7 mouse cellular contexts compared by ENCODE assay signal in genomic region chr17:49182485-49182884, GRCm38 (mm10).
A peak's percentile ranks its signal among the peaks of the same experiment; 100 is the strongest.
DNase-seq lines count a peak whose midpoint lies in the region; ATAC-seq and TF ChIP-seq lines count a peak whose summit lies in the region.

No protein-coding gene starts in this region.

- H3K27ac ChIP-seq in layer of hippocampus, adult 2 months: no peak overlapping the region
- no peak overlapping the region for H3K27ac ChIP-seq in bone marrow macrophage, adult 2 months (ENCODE audit: insufficient read depth, low read depth, low read length)
- no peak overlapping the region for H3K27ac ChIP-seq in liver, postnatal 0 days (ENCODE audit: low read depth)

- H3K36me3 ChIP-seq in liver, postnatal 0 days (replicated peaks; ENCODE audit: insufficient read depth, low read length): no peaks in the 10 kb centered on the region

- no peaks in the 10 kb centered on the region for H3K4me1 ChIP-seq in bone marrow macrophage, adult 2 months (ENCODE audit: control insufficient read depth, insufficient read depth, low read length)
- no peaks in the 10 kb centered on the region for H3K4me1 ChIP-seq in liver, postnatal 0 days (ENCODE audit: insufficient read depth)

- no peaks in the 10 kb centered on the region for H3K9me3 ChIP-seq in liver, postnatal 0 days (ENCODE audit: low read length)

- no peak overlapping the region for H3K4me3 ChIP-seq in layer of hippocampus, adult 2 months
- no peak overlapping the region for H3K4me3 ChIP-seq in bone marrow macrophage, adult 2 months (ENCODE audit: insufficient read depth, low read length)
- H3K4me3 ChIP-seq in liver, postnatal 0 days (ENCODE audit: low read depth, low read length): no peak overlapping the region

- WGBS in liver, postnatal 0 days (ENCODE audit: insufficient replicate concordance): 5% methylated on average over 4 of the region's 4 CpGs

- TF ChIP-seq EP300 in liver, postnatal 0 days (IDR thresholded peaks at IDR 0.05; ENCODE audit: low read depth): no peak

- peak; percentile 42 to 66; a peak in 3 of 4 replicates for ATAC-seq in hematopoietic stem cell, adult 5-6 weeks (replicated peaks in 1 of 2; ENCODE audit: insufficient read depth in 1 of 2, low FRiP score in 2 of 2, low TSS enrichment in 1 of 2, low read depth in 1 of 2, poor library complexity in 2 of 2, severe bottlenecking in 2 of 2)
- peak; percentile 45 for ATAC-seq in liver, postnatal 0 days

- no peaks in the 10 kb centered on the region for H3K27me3 ChIP-seq in liver, postnatal 0 days (ENCODE audit: insufficient read depth, low read length)

- no peak overlapping the region for H3K9ac ChIP-seq in liver, postnatal 0 days (replicated peaks)

- no peak for TF ChIP-seq POLR2A in bone marrow macrophage, adult 2 months (IDR thresholded peaks at IDR 0.05; ENCODE audit: borderline replicate concordance, low read depth, low read length)

- peak in 1 of 2 experiments; percentile 47 for DNase-seq in layer of hippocampus, adult 2 months (ENCODE audit: low spot score in 2 of 2)
- DNase-seq in layer of hippocampus, adult 9-11 months: no peak
- DNase-seq in R1 (ENCODE audit: low read depth, low spot score): peak; percentile 63
- peak; percentile 63 for DNase-seq in liver, postnatal 0 days
- peak; percentile 20 for DNase-seq in thymus, postnatal 0 days (ENCODE audit: low spot score)

- peak; percentile 77 for TF ChIP-seq CTCF in layer of hippocampus, adult 2 months (conservative IDR thresholded peaks at IDR 0.05)
- peak; percentile 47 for TF ChIP-seq CTCF in bone marrow macrophage, adult 2 months (IDR thresholded peaks at IDR 0.05; ENCODE audit: low read depth, low read length)
- peak; percentile 83 for TF ChIP-seq CTCF in liver, postnatal 0 days (IDR thresholded peaks at IDR 0.05; ENCODE audit: low read depth)

- no peak overlapping the region for H3K4me2 ChIP-seq in liver, postnatal 0 days (ENCODE audit: low read depth, low read length)
